Mouse (Mus musculus): Measurements from ENCODE around the gene Arsb.

GRCm38 (mm10) chr13:93886999-93887398, 115.6 kb downstream of the Arsb start:
- TF ChIP-seq CTCF (IDR thresholded peaks at IDR 0.05; ENCODE audit: low read depth) (no peak), EP300 (optimal IDR thresholded peaks at IDR 0.05) (no peak)

Measured in stomach, postnatal 0 days (tissue).